Mouse (Mus musculus) spleen, postnatal 4 days (tissue): ENCODE results near the gene Slc7a5.

ENCODE experiments used
- DNase-seq, 2 experiments: peaks; one replicate each; pipeline ENCODE4 v3.0.0; 2022; ENCODE audit warnings: low spot score in 2 of 2

Gene Slc7a5

GRCm38 (mm10) chr8:121907587-121908248, at the start of gene Slc7a5:
TSS of gene Slc7a5 (minus strand) at chr8:121907694.
- DNase-seq = peak; percentile 99 to 100

GRCm38 (mm10) chr8:121955825-121956500, 48.5 kb upstream of the Slc7a5 start:
- DNase-seq = no peak

DNA sequence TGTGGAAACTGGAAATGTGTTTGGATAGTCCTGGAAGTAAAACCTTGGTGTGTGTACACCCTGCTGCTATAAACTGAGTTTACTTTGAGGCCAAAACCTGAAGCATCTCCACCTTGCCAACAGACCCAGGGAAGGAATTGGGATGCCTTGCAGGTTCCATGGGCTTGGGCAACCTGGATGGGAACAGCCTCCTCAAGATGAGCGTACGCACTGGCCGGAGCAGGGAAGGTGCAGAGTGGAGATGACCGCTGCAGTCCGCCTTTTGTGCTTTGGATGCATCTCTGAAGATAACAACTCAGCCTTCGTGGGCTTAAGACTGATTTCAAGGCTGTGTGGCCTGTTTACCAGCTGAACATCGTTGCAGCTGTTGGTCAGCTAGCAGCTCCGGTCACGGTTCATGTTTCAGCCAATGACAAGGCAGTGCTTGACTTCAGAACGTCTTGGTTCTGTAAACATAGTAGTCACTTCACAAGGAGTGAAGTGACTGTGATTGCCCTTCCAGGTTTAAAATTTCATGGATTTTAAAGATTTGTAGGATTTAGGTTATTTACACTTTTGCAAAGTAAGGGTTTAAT, 47.6 kb upstream of the Slc7a5 start:
- DNase-seq = no peak

DNA sequence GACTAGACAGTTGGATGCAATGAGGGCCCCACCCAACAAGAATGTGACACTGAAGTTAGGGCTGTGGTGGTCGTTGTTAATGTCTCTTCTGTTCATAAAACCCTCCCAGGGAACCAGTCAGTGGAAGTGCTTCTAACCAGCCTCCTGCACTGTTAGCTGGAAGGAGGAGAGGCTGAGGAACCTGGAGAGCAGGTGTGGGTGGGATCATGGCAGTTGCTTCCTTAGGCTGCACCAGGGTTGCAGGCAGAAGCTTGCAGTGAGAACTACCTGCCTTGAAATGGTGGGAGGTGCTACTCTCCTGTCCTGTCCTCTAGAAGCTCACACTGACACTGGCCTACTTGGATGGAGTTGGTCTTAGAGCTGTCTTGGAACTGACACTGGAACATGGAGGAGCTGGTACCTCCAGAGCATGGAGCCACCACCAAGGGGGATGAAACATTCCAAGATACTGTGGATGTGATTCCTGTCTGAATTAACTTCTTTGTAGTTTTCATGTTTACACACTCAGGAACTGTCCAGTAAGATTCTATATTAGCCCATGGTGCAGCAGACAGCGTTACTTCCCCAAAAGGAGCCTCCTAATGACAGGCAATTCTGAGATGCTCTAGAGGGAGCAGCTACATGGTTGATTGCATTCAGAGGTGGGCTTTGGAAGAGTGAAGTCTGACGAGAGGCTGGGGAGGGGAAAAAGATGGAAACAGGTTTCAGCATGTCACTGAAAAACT, 46.5 kb upstream of the Slc7a5 start:
- DNase-seq = no peak

DNA sequence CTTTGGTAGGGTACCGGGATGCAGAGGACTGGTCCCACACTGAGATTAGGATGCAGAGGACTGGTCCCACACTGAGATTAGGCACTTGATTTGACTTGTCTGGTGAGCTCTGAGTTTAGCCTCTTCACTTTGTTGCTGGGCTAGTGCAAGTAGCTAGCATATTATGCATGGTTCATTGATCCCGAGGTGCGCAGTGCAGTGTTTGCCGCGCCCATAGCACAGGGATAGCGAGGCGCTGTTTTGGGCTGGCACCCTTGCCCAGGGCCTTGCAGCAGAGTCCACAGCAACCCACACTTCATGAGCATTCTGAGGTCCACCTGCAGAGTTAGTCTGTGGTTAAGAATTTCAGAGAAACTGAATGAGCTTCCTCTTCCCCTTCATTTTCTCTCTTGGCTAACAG, 45.3 kb upstream of the Slc7a5 start:
- no peak for DNase-seq

GRCm38 (mm10) chr8:121952122-121952521, 44.6 kb upstream of the Slc7a5 start:
- no peak for DNase-seq

DNA sequence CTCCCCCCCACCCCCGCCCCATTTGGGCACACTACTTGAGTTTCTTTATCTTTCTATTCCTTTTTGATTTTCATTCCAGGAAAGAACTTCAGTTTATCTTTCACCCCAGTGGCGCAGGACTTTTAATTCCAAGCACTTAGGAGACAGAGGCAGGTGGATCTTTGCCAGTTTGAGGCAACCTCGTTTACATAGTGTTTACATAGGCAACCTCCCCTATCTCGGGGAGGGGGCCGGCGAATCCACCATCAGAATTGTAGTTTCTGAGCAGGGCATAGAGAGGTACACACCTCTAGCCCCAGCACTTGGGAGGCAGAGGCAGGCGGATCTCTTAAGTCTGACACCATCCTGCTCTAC, 44.1 kb upstream of the Slc7a5 start:
- no peak for DNase-seq

GRCm38 (mm10) chr8:121950749-121951655, 43.5 kb upstream of the Slc7a5 start:
- peak; percentile 72 to 86 for DNase-seq

DNA sequence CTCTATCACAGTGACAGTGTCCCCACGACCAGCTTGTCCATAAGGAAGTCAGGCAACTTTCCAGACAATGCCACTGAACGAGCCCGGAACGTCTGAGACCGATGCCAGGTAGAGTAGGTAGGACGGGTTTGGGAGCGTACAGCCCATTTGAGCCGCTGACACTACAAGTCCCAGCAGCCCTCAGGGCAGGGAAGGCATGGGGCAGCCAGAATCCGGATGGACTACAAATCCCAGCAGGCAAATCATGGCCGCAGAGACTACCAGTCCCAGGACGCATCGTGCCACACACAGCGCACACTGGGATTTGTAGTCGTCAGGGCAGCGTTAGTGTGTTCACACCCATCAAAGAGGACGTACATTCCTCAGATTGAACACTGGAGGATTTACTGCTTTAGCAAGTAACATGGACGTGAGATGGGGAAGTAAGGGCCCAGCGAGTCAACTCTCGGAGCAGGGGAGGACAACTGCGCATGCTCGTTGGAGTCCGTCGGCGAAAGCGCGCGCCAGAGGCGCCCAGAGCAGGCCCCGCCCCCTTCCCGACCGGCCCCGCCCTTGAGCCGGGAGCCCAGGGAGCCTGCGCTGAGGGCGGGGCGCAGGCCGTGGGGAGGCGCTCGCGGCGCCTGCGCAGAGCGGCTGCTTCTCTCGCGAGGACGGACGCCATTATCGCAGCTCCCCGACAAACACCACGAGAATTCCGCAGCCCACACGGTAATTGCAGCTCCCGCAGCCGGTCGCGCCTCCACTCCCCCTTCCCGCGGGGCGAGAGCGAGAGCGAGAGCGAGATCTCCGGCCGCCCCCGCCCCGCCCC, 42.7 kb upstream of the Slc7a5 start:
- peak; percentile 99 to 100 for DNase-seq

DNA sequence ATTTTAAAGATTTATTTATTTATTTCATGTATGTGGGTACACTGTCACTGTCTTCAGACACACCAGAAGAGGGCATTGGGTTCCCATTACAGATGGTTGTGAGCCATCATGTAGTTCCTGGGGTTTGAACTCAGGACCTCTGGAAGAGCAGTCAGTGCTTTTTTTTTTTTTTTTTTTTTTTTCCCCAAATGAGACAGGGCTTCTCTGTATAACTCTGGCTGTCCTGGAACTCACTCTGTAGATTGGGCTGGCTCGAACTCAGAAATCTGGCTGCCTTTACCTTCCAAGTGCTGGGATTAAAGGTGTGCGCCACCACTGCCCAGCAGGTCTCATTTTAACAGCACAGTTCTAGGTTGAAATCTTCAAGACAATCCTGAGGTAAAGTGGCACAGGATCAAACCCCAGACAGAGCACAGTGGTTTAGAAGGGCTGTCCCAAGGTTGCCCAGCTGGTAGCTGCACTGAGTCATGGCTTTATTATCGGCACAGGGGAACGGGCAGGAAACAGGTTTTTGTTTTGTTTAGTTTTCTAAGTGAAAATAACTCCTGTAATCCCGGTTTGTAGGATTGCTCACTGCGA, 41.8 kb upstream of the Slc7a5 start, which contains the start of gene Banp:
Gene Banp, plus strand, starts transcription at position 529 of the 579 bp plus-strand sequence.
- no peak for DNase-seq

- DNase-seq = no peak
These were observed 41.0 kb upstream of the Slc7a5 start for GRCm38 (mm10) chr8:121948321-121949145.

DNA sequence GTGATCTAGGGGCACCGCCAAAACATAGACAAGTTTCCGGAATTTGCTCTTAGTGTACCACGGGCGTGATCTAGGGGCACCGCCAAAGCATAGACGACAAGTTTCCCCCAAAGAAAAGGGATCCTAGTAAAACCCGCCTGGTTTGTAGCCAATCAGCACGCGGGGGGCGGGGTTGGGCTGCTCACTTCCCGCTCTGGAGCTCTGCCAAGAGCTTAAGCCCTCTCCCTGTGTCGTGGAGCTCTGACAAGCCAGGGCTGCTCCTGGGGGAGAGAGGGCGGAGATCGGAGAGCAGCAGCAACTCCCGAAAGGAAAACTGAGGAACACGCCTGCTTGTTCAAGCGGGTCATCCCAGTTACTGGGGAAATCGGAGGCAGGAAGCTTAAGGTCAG, 40.3 kb upstream of the Slc7a5 start:
- DNase-seq = peak; percentile 93 to 95

GRCm38 (mm10) chr8:121947047-121947752, 39.7 kb upstream of the Slc7a5 start:
- DNase-seq = no peak

DNA sequence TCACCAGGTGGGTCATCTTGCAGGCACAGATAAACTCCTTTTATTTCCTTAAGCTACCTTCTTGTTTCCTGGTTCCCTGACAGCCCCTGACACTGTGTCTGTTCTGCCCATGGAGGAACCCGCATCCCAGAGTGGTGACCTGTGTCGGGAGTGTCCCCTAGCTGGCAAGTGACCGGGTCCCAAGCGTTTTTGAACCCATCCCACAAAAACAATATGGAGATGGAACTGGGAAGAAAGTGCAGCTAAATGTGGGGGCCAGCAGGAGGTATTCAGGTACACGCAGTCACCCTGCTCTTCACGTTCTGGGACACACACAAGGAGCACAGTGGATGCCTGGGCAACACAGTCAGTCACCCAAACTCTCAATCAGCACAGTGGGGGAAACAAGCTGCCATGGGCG, 38.9 kb upstream of the Slc7a5 start:
- DNase-seq = no peak

- DNase-seq = no peak
These were observed 37.3 kb upstream of the Slc7a5 start, which contains the start of gene Car5a for GRCm38 (mm10) chr8:121944831-121945230. TSS of gene Car5a (minus strand) at chr8:121944904.

DNA sequence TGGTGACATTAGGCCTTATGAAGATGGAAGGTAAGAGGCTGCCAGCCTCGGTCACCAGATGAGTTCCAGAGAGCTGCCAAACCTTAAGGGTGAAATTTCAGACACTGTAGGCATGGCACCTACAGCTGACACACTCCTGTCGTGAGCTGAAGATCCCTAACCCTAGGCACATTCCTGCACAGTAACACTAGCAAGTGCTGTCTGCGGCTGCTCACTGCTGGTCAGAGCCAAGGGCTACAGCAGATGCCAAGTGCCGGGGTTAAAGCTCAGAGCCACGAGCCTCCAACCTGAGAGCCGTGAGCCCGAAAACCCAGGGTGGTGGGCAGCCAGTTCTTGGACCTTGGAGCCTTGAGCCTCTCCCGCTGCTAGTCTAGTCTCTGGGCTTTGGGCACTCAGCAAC, 36.2 kb upstream of the Slc7a5 start:
- DNase-seq = no peak

DNA sequence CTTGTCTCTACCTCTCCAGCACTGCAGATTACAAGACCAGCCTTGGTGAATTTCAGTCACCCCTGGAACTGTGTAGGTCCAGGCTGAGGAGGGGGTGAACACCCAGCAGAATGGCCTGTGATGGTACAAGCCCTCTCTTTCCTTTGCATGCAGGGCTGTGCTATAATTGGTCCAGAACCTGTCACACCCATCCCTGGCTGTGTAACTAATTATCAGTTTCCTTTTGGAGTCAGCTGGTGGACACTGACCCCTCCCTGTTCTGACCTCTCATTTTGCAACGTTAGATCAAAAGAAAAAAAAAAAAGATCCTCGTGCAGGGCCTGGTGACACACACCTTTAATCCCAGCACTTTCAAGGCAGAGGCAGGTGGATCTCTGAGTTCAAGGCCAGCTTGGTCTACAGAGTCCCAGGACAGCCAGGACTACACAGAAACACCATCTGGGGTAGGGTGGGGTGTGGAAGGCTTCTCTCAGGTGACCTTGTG, 35.6 kb upstream of the Slc7a5 start:
- no peak for DNase-seq

GRCm38 (mm10) chr8:121938732-121939131, 31.2 kb upstream of the Slc7a5 start:
- DNase-seq = no peak
